In the genomic region with DNA sequence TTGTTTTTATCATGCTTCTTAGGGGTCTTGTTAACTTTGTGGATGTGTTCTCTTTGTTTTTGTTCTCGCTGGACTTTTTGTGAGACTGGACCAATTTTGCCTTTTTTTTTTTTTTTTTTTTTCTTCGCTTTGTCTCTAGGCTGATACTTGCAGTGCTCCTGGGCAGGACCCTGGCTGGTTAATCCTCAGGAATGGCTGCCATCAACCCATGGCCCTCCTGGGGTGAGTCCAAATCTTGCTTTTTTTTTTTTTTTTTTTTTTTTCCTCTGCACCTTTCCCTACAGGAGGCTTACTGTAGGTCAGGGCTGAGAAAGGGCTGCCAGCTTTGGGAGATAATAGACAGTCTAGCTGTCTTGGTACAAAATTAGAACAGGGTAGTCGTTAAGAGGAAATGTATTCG, we compare ENCODE assay signal across 10 mouse cellular contexts. TPM values are rescaled to one million over a fixed set of nuclear protein-coding genes. Genes with fewer than 3 reads are reported as not detected.
DNase-seq lines count a peak whose midpoint lies in the region; ATAC-seq and TF ChIP-seq lines count a peak whose summit lies in the region.
"Had no signal": no experiment of that assay in that cellular context is flagged by ENCODE, and none has a peak within 500 bp of the region (broad histone marks: within the 10 kb centered on the region; RNA-seq: fewer than 3 reads in every experiment).

No protein-coding gene starts in this region.

- peaks cover 7% of the 10 kb centered on the region; the same call in 1 of the 2 replicates for H3K4me1 ChIP-seq in heart, embryonic 13.5 days
- no peaks in the 10 kb centered on the region; the same call in 1 of the 2 replicates for H3K4me1 ChIP-seq in heart, adult 2 months (ENCODE audit: control insufficient read depth, insufficient read depth, low read length)
- 0 out of 2 replicates have a peak, but pooled peaks cover 3% of the 10 kb centered on the region for H3K4me1 ChIP-seq in hindbrain, embryonic 14.5 days (replicated peaks; ENCODE audit: control insufficient read depth, insufficient read depth, low read length)
- H3K4me1 ChIP-seq in midbrain, embryonic 13.5 days (replicated peaks) = peaks cover 6% of the 10 kb centered on the region

- TF ChIP-seq CTCF in heart, adult 2 months (IDR thresholded peaks at IDR 0.05) = no peak

- no peaks in the 10 kb centered on the region for H3K27me3 ChIP-seq in heart, embryonic 13.5 days (replicated peaks)
- no peaks in the 10 kb centered on the region for H3K27me3 ChIP-seq in heart, adult 2 months (ENCODE audit: control insufficient read depth, insufficient read depth, low read length)
- H3K27me3 ChIP-seq in hindbrain, embryonic 14.5 days (ENCODE audit: control insufficient read depth, insufficient read depth, low read length) = no peaks in the 10 kb centered on the region
- H3K27me3 ChIP-seq in midbrain, embryonic 13.5 days = no peaks in the 10 kb centered on the region

- H3K36me3 ChIP-seq in heart, embryonic 13.5 days = peaks cover 45% of the 10 kb centered on the region
- H3K36me3 ChIP-seq in heart, adult 2 months (ENCODE audit: control insufficient read depth, insufficient read depth, low read length) = peaks cover 14% of the 10 kb centered on the region
- H3K36me3 ChIP-seq in hindbrain, embryonic 14.5 days (replicated peaks; ENCODE audit: control insufficient read depth, insufficient read depth) = peaks cover 46% of the 10 kb centered on the region
- peaks cover 44% of the 10 kb centered on the region for H3K36me3 ChIP-seq in midbrain, embryonic 13.5 days

- peak overlapping the region; percentile 98 for H3K9ac ChIP-seq in heart, embryonic 13.5 days
- no peak overlapping the region for H3K9ac ChIP-seq in heart, adult 2 months (ENCODE audit: low read depth, low read length)
- H3K9ac ChIP-seq in hindbrain, embryonic 14.5 days = peak overlapping the region; percentile 98
- H3K9ac ChIP-seq in midbrain, embryonic 13.5 days (replicated peaks) = 0 out of 2 replicates have a peak overlapping the region, but pooled peaks have one; percentile 93

- ATAC-seq in heart, embryonic 13.5 days (ENCODE audit: extremely low read depth, insufficient number of reproducible peaks, low FRiP score, low TSS enrichment) = no peak
- no peak for ATAC-seq in hindbrain, embryonic 14.5 days (ENCODE audit: low FRiP score)
- no peak for ATAC-seq in midbrain, embryonic 13.5 days

- no peak overlapping the region for H3K27ac ChIP-seq in heart, embryonic 13.5 days (replicated peaks)
- H3K27ac ChIP-seq in heart, adult 2 months = no peak overlapping the region
- no peak overlapping the region for H3K27ac ChIP-seq in hindbrain, embryonic 14.5 days
- 0 out of 2 replicates have a peak overlapping the region, but pooled peaks have one; percentile 30 for H3K27ac ChIP-seq in midbrain, embryonic 13.5 days

- H3K4me2 ChIP-seq in heart, embryonic 13.5 days = peak overlapping the region; percentile 71
- H3K4me2 ChIP-seq in hindbrain, embryonic 14.5 days (replicated peaks) = peak overlapping the region; percentile 70
- H3K4me2 ChIP-seq in midbrain, embryonic 13.5 days (replicated peaks) = peak overlapping the region; percentile 64

- intact Hi-C loops in heart, adult 2 months (cut with DNase I) = loop anchor here (2.0 to 10.0 kb wide), 5 partner anchors 57 to 805 kb away; a partner anchor contains a TSS
- intact Hi-C loops in left cerebral cortex, postnatal 4 days (cut with DNase I) = loop anchor here (10.0 kb wide), 1 partner anchor 55 kb away; a partner anchor contains a TSS

- H3K4me3 ChIP-seq in heart, embryonic 13.5 days = peak overlapping the region; percentile 97
- H3K4me3 ChIP-seq in heart, adult 2 months = no peak overlapping the region
- peak overlapping the region; percentile 96 for H3K4me3 ChIP-seq in hindbrain, embryonic 14.5 days (replicated peaks; ENCODE audit: low read length)
- peak overlapping the region; percentile 75 for H3K4me3 ChIP-seq in midbrain, embryonic 13.5 days (replicated peaks)

- DNase-seq in heart, adult 2 months = no peak
- DNase-seq in ZHBTc4 (ENCODE audit: low read depth, low spot score) = peak; percentile 28
- DNase-seq in hindbrain, embryonic 14.5 days (ENCODE audit: low spot score) = no peak
- no peak for DNase-seq in left cerebral cortex, postnatal 4 days
- no peak for DNase-seq in adrenal gland, postnatal 25 days
- DNase-seq in kidney, postnatal 36 days = no peak
- DNase-seq: thymus, adult 2 months had no signal

- H3K9me3 ChIP-seq in heart, embryonic 13.5 days = peaks cover 5% of the 10 kb centered on the region; the same call in 1 of the 2 replicates
- peaks cover 9% of the 10 kb centered on the region for H3K9me3 ChIP-seq in hindbrain, embryonic 14.5 days (ENCODE audit: control insufficient read depth, low read length)
- H3K9me3 ChIP-seq in midbrain, embryonic 13.5 days = peaks cover 32% of the 10 kb centered on the region

- no peak for TF ChIP-seq POLR2A in heart, adult 2 months (IDR thresholded peaks at IDR 0.05; ENCODE audit: insufficient read depth, low read depth, low read length)

- no peaks in the 10 kb centered on the region; the same call in 1 of the 2 replicates for H3K79me2 ChIP-seq in heart, adult 2 months (replicated peaks; ENCODE audit: control insufficient read depth, insufficient read depth, low read length)

- 64% methylated on average over 4 of the region's 4 CpGs for WGBS in heart, embryonic 13.5 days
- 53% methylated on average over 4 of the region's 4 CpGs for WGBS in heart, adult 2 months
- WGBS in hindbrain, embryonic 14.5 days = 71% methylated on average over 4 of the region's 4 CpGs
- 64% methylated on average over 4 of the region's 4 CpGs for whole genome bisulfite sequencing in midbrain, embryonic 13.5 days

- no peak for TF ChIP-seq EP300 in heart, adult 2 months (IDR thresholded peaks at IDR 0.05; ENCODE audit: insufficient read depth, low read depth, low read length)

RNA-seq across cellular contexts. Expression of a gene that starts 1.4 kb away (rescaled TPM):
- 13.2 and 13.9 TPM in 2 replicates for polyA plus RNA-seq in heart, embryonic 13.5 days (2015; fragmentation: Nextera tagmentation; extraction: Ambion mirVana)
- total RNA-seq in heart, adult 2 months (2021) = 1 to 10 TPM; 7.6 to 9.4 TPM
- polyA plus RNA-seq in heart, adult 2 months (2012; rRNA removed) = 2.4 and 4.3 TPM in 2 replicates
- 47.1 and 49.4 TPM in 2 replicates for polyA plus RNA-seq in hindbrain, embryonic 14.5 days (2014; fragmentation: Nextera tagmentation; extraction: Ambion mirVana)
- polyA plus RNA-seq in midbrain, embryonic 13.5 days (2015; fragmentation: Nextera tagmentation; extraction: Ambion mirVana) = 61.6 and 65.9 TPM in 2 replicates
- total RNA-seq in left cerebral cortex, postnatal 4 days (2021) = 10 to 100 TPM; 22.3 to 25.9 TPM
- 11.8 and 15.8 TPM in 2 replicates for total RNA-seq in adrenal gland, postnatal 25 days (2021)

RNA-seq across cellular contexts. Expression of a gene that starts 32.8 kb away (rescaled TPM):
- polyA plus RNA-seq in heart, embryonic 13.5 days (2015; fragmentation: Nextera tagmentation; extraction: Ambion mirVana) = not detected in 2 replicates
- not detected for total RNA-seq in heart, adult 2 months (2021)
- polyA plus RNA-seq in heart, adult 2 months (2012; rRNA removed) = not detected in 2 replicates
- not detected in 2 replicates for polyA plus RNA-seq in hindbrain, embryonic 14.5 days (2014; fragmentation: Nextera tagmentation; extraction: Ambion mirVana)
- polyA plus RNA-seq in midbrain, embryonic 13.5 days (2015; fragmentation: Nextera tagmentation; extraction: Ambion mirVana) = not detected in 2 replicates
- not detected for total RNA-seq in left cerebral cortex, postnatal 4 days (2021)
- total RNA-seq in adrenal gland, postnatal 25 days (2021) = not detected in 2 replicates
- total RNA-seq: hematopoietic stem cell, adult 5-6 weeks had no signal
- polyA plus RNA-seq: thymus, adult 2 months had no signal

RNA-seq across cellular contexts. Expression of a gene that starts 57.0 kb away (rescaled TPM):
- polyA plus RNA-seq in heart, embryonic 13.5 days (2015; fragmentation: Nextera tagmentation; extraction: Ambion mirVana) = 2.4 and 2.9 TPM in 2 replicates
- total RNA-seq in heart, adult 2 months (2021) = 1 to 10 TPM; 1.4 to 1.8 TPM
- 0.76 and 2.1 TPM in 2 replicates for polyA plus RNA-seq in heart, adult 2 months (2012; rRNA removed)
- polyA plus RNA-seq in hindbrain, embryonic 14.5 days (2014; fragmentation: Nextera tagmentation; extraction: Ambion mirVana) = 11.6 and 11.7 TPM in 2 replicates
- 8.0 and 10.9 TPM in 2 replicates for polyA plus RNA-seq in midbrain, embryonic 13.5 days (2015; fragmentation: Nextera tagmentation; extraction: Ambion mirVana)
- 10 to 100 TPM; 10.2 to 11.9 TPM for total RNA-seq in left cerebral cortex, postnatal 4 days (2021)
- total RNA-seq in adrenal gland, postnatal 25 days (2021) = 6.4 and 7.9 TPM in 2 replicates
